Mouse (Mus musculus): ENCODE measurements around the gene Kcnn3. TPM values are rescaled to one million over a fixed set of nuclear protein-coding genes. Genes with fewer than 3 reads are reported as not detected.

Gene Kcnn3
- polyA plus RNA-seq, 1 experiment, result 10.9 TPM

GRCm38 (mm10) chr3:89617360-89617759 is 97.4 kb downstream of the Kcnn3 start:
- H3K4me3 ChIP-seq (ENCODE audit: insufficient read depth, low read length), result no peak overlapping the region
- H3K4me1 ChIP-seq (ENCODE audit: control insufficient read depth, insufficient read depth, low read length), result no peaks in the 10 kb centered on the region
- no peak overlapping the region for H3K27ac ChIP-seq (ENCODE audit: insufficient read depth, low read length)
- TF ChIP-seq CTCF (IDR thresholded peaks at IDR 0.05; ENCODE audit: extremely low read depth, insufficient read depth, low read length), result no peak

- no peak overlapping the region for H3K4me3 ChIP-seq (ENCODE audit: insufficient read depth, low read length)
- TF ChIP-seq POLR2A (IDR thresholded peaks at IDR 0.05; ENCODE audit: extremely low read depth, insufficient read depth, low read length), result no peak
- no peak for TF ChIP-seq CTCF (IDR thresholded peaks at IDR 0.05; ENCODE audit: extremely low read depth, insufficient read depth, low read length)
- H3K27ac ChIP-seq (ENCODE audit: insufficient read depth, low read length), result no peak overlapping the region
- no peaks in the 10 kb centered on the region for H3K4me1 ChIP-seq (ENCODE audit: control insufficient read depth, insufficient read depth, low read length)
Observed at GRCm38 (mm10) chr3:89622825-89623224, 102.9 kb downstream of the Kcnn3 start.

- TF ChIP-seq POLR2A (IDR thresholded peaks at IDR 0.05; ENCODE audit: extremely low read depth, insufficient read depth, low read length), result no peak
- no peak for TF ChIP-seq CTCF (IDR thresholded peaks at IDR 0.05; ENCODE audit: extremely low read depth, insufficient read depth, low read length)
- no peaks in the 10 kb centered on the region for H3K4me1 ChIP-seq (ENCODE audit: control insufficient read depth, insufficient read depth, low read length)
- no peak overlapping the region for H3K27ac ChIP-seq (ENCODE audit: insufficient read depth, low read length)
- no peak overlapping the region for H3K4me3 ChIP-seq (ENCODE audit: insufficient read depth, low read length)
Observed at GRCm38 (mm10) chr3:89623531-89623930, 103.6 kb downstream of the Kcnn3 start.

- TF ChIP-seq CTCF (IDR thresholded peaks at IDR 0.05; ENCODE audit: extremely low read depth, insufficient read depth, low read length) (no peak), POLR2A (IDR thresholded peaks at IDR 0.05; ENCODE audit: extremely low read depth, insufficient read depth, low read length) (no peak)
- Histone ChIP-seq H3K27ac (ENCODE audit: insufficient read depth, low read length) (no peak overlapping the region), H3K4me3 (ENCODE audit: insufficient read depth, low read length) (no peak overlapping the region), H3K4me1 (ENCODE audit: control insufficient read depth, insufficient read depth, low read length) (no peaks in the 10 kb centered on the region)
Observed at GRCm38 (mm10) chr3:89624001-89624400, 104.0 kb downstream of the Kcnn3 start.

- TF ChIP-seq CTCF (IDR thresholded peaks at IDR 0.05; ENCODE audit: extremely low read depth, insufficient read depth, low read length), result no peak
- no peak for TF ChIP-seq POLR2A (IDR thresholded peaks at IDR 0.05; ENCODE audit: extremely low read depth, insufficient read depth, low read length)
- Histone ChIP-seq H3K4me1 (ENCODE audit: control insufficient read depth, insufficient read depth, low read length) (no peaks in the 10 kb centered on the region), H3K27ac (ENCODE audit: insufficient read depth, low read length) (no peak overlapping the region), H3K4me3 (ENCODE audit: insufficient read depth, low read length) (no peak overlapping the region)
Observed at GRCm38 (mm10) chr3:89624814-89625445, 105.0 kb downstream of the Kcnn3 start.

DNA sequence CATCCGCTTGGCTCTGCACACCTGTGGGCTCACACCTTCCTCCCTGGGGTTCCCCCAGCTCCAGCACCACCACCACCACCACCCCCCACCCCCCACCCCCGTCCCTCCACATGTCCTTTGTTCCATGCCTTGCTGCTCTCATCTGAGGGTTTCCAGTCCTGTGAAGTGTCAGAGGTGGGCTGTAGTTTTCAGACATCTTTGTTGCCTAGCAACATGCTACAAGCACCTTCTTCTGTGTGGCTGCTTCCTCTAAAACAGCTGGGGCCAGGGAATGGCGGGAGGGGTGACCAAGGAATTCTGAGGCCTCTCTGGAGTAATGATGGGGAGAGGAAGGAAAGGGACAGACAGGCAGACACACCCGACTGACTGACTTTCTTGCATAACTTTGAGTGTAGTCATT is 106.6 kb downstream of the Kcnn3 start:
- Histone ChIP-seq H3K27ac (ENCODE audit: insufficient read depth, low read length) (no peak overlapping the region), H3K4me1 (ENCODE audit: control insufficient read depth, insufficient read depth, low read length) (no peaks in the 10 kb centered on the region), H3K4me3 (ENCODE audit: insufficient read depth, low read length) (no peak overlapping the region)
- TF ChIP-seq CTCF (IDR thresholded peaks at IDR 0.05; ENCODE audit: extremely low read depth, insufficient read depth, low read length), result no peak
- no peak for TF ChIP-seq POLR2A (IDR thresholded peaks at IDR 0.05; ENCODE audit: extremely low read depth, insufficient read depth, low read length)

DNA sequence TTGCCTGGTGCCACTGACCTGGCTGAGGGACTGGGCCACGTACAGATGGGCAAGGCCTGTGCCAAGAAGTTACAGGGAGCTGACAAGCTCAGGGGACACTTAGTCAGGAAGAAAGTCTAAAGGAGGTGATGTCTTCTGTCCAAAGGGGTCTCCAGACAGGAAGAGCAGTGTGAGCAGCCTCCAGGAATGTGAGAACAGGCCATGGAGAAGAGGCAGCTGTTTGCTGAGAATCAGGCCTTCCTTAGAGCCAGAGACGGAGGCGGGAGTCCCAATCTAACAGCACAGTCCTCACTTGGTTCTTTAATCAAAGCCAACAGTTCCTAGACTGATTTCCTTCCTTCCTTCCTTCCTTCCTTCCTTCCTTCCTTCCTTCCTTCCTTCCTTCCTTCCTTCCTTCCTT is 109.8 kb downstream of the Kcnn3 start:
- Histone ChIP-seq H3K27ac (ENCODE audit: insufficient read depth, low read length) (no peak overlapping the region), H3K4me3 (ENCODE audit: insufficient read depth, low read length) (no peak overlapping the region), H3K4me1 (ENCODE audit: control insufficient read depth, insufficient read depth, low read length) (no peaks in the 10 kb centered on the region; the same call in 1 of the 2 replicates)
- TF ChIP-seq POLR2A (IDR thresholded peaks at IDR 0.05; ENCODE audit: extremely low read depth, insufficient read depth, low read length), result no peak
- TF ChIP-seq CTCF (IDR thresholded peaks at IDR 0.05; ENCODE audit: extremely low read depth, insufficient read depth, low read length), result no peak

GRCm38 (mm10) chr3:89631750-89632149 is 111.8 kb downstream of the Kcnn3 start:
- Histone ChIP-seq H3K4me1 (ENCODE audit: control insufficient read depth, insufficient read depth, low read length) (no peaks in the 10 kb centered on the region; the same call in 1 of the 2 replicates), H3K27ac (ENCODE audit: insufficient read depth, low read length) (no peak overlapping the region)
- TF ChIP-seq POLR2A (IDR thresholded peaks at IDR 0.05; ENCODE audit: extremely low read depth, insufficient read depth, low read length) (no peak), CTCF (IDR thresholded peaks at IDR 0.05; ENCODE audit: extremely low read depth, insufficient read depth, low read length) (no peak)

DNA sequence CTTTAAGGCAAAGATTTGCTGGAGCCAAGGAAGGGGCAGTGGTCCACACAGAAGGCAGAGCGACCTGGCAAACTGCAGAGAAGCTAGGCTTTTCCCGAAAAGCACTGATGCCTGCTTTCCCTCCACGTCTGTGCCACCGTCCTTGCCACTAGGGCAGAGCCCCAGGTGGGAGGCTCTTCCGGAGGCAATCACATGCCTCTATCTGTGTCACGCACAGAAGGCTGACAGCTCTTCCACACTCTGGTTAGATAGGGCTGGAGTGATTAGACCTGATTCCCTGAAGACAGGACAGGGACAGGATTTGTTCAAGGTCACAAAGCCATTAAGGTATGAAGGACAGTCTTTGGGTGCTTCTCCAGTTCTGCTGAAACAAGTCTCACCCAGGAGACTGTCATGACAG is 113.6 kb downstream of the Kcnn3 start:
- H3K4me1 ChIP-seq (ENCODE audit: control insufficient read depth, insufficient read depth, low read length), result no peaks in the 10 kb centered on the region; the same call in 1 of the 2 replicates
- no peak overlapping the region for H3K4me3 ChIP-seq (ENCODE audit: insufficient read depth, low read length)
- no peak overlapping the region for H3K27ac ChIP-seq (ENCODE audit: insufficient read depth, low read length)
- TF ChIP-seq CTCF (IDR thresholded peaks at IDR 0.05; ENCODE audit: extremely low read depth, insufficient read depth, low read length) (no peak), POLR2A (IDR thresholded peaks at IDR 0.05; ENCODE audit: extremely low read depth, insufficient read depth, low read length) (no peak)

More at GRCm38 (mm10) chr3:89631750-89632149, 111.8 kb downstream of the Kcnn3 start:
- H3K4me3 ChIP-seq (ENCODE audit: insufficient read depth, low read length), result no peak overlapping the region

- Histone ChIP-seq H3K4me3 (ENCODE audit: insufficient read depth, low read length) (no peak overlapping the region), H3K27ac (ENCODE audit: insufficient read depth, low read length) (no peak overlapping the region), H3K4me1 (ENCODE audit: control insufficient read depth, insufficient read depth, low read length) (no peaks in the 10 kb centered on the region; the same call in 1 of the 2 replicates)
- TF ChIP-seq CTCF (IDR thresholded peaks at IDR 0.05; ENCODE audit: extremely low read depth, insufficient read depth, low read length) (no peak), POLR2A (IDR thresholded peaks at IDR 0.05; ENCODE audit: extremely low read depth, insufficient read depth, low read length) (no peak)
Observed at GRCm38 (mm10) chr3:89633941-89634340, 114.0 kb downstream of the Kcnn3 start.
